Mouse (Mus musculus): ENCODE results near the gene Kansl3. TPM values are rescaled to one million over a fixed set of nuclear protein-coding genes. Genes with fewer than 3 reads are reported as not detected.

Kansl3 gene
- polyA plus RNA-seq, 2 experiments = 38.6 to 63.5 TPM

DNA sequence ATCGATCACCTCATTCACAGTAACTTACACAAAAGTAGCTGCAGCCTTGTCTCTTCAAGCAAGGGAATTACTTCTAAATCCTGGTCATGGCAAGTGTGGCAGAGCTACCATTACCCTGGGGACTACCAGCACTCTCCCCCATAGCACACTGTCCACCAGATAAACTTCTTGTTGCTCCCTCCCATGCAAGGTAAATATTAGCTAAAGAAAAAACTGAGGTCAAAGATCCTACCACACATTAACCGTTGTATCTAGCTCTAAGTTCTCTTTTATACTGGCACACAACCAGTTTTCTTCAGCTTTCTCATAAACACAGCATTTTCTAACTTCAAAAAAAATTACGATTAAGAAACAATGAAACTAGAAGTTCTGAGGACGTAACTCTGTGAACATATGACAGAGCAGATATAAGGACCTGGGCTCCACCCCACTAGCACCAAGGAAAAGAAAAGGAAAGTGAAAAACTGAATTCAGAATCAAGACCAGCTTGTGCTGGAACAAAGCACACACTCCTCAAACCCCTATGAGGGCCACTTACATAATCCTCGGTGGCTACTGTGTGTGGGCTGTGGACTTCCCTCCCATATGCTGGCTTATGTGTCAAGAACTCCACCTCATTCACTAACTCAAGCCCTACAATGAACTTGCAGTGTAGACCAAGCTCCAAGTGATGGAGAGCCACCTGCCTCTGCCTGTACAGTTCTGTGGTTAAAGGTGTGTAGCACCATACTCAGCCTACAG is 11.9 kb downstream of the Kansl3 start:
- DNase-seq (ENCODE audit: low spot score) (no peak), ATAC-seq (ENCODE audit: low FRiP score, low read depth) (no peak)
- TF ChIP-seq POLR2A (IDR thresholded peaks at IDR 0.05; ENCODE audit: borderline replicate concordance, extremely low read depth, insufficient read depth, insufficient read length) = no peak
- no peaks in the 10 kb centered on the region for H3K27me3 ChIP-seq (ENCODE audit: control insufficient read depth, insufficient read depth, low read length)
- WGBS = 93% methylated on average over 5 of the region's 5 CpGs
- peaks cover 86% of the 10 kb centered on the region for H3K36me3 ChIP-seq (ENCODE audit: control insufficient read depth, insufficient read depth, low read length)
- no peak overlapping the region for H3K27ac ChIP-seq (replicated peaks; ENCODE audit: low read depth, low read length)
- H3K4me1 ChIP-seq (ENCODE audit: control insufficient read depth, insufficient read depth, low read length) = no peaks in the 10 kb centered on the region
- H3K4me2 ChIP-seq (replicated peaks; ENCODE audit: low read depth, low read length, severe bottlenecking) = no peak overlapping the region
- H3K9me3 ChIP-seq (ENCODE audit: control insufficient read depth, low read length) = no peaks in the 10 kb centered on the region
- no peak overlapping the region for H3K4me3 ChIP-seq (replicated peaks; ENCODE audit: low read length)
- no peak overlapping the region for H3K9ac ChIP-seq (ENCODE audit: low read depth, low read length, severe bottlenecking)

DNA sequence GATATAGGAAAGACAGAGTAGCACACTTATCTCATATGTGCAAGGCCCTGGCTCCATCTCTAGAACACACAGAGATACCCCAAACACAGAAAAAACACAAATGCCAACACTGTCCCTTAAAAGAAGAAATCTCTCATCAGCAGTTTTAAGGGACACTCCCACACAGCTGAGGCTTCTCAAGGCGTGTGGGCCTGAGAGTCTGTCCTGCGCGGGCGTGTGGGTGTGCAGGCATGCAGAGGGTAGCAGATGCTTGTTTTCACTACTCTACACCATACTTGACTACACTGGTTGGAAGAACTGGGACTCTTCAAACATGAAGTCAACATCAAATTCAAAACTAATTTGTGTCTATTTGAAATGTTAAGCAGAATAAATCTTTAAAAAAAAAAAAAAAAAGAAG is 16.6 kb downstream of the Kansl3 start:
- peaks cover 95% of the 10 kb centered on the region for H3K36me3 ChIP-seq (ENCODE audit: control insufficient read depth, insufficient read depth, low read length)
- H3K9me3 ChIP-seq (ENCODE audit: control insufficient read depth, low read length) = no peaks in the 10 kb centered on the region
- no peaks in the 10 kb centered on the region for H3K27me3 ChIP-seq (ENCODE audit: control insufficient read depth, insufficient read depth, low read length)
- no peak overlapping the region for H3K4me2 ChIP-seq (replicated peaks; ENCODE audit: low read depth, low read length, severe bottlenecking)
- no peak overlapping the region for H3K27ac ChIP-seq (replicated peaks; ENCODE audit: low read depth, low read length)
- H3K4me1 ChIP-seq (ENCODE audit: control insufficient read depth, insufficient read depth, low read length) = no peaks in the 10 kb centered on the region
- DNase-seq (ENCODE audit: low spot score) = no peak
- no peak for ATAC-seq (ENCODE audit: low FRiP score, low read depth)
- WGBS = 93% methylated on average over 4 of the region's 4 CpGs
- no peak overlapping the region for H3K4me3 ChIP-seq (replicated peaks; ENCODE audit: low read length)
- H3K9ac ChIP-seq (ENCODE audit: low read depth, low read length, severe bottlenecking) = no peak overlapping the region
- no peak for TF ChIP-seq POLR2A (IDR thresholded peaks at IDR 0.05; ENCODE audit: borderline replicate concordance, extremely low read depth, insufficient read depth, insufficient read length)

DNA sequence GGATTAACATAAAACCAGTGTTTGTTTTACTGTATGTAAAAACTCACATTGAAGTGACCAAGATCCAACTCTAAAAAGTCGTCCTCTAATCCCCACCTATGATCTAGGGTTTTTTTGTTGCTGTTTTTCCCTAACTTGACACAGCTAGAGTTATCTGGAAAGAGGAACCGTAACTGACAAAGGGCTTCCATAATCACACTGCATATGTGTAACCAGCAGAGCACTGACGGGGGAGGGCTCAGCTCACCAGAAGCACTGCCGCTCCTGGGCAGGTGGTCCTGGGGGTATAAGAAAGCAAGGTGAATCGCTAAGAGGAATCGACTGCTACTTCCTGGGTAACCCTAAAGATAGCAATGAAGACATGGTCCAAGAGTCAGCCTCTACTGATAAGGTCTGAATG is 26.4 kb downstream of the Kansl3 start:
- Histone ChIP-seq H3K4me3 (replicated peaks; ENCODE audit: low read length) (no peak overlapping the region), H3K9ac (ENCODE audit: low read depth, low read length, severe bottlenecking) (no peak overlapping the region), H3K27ac (replicated peaks; ENCODE audit: low read depth, low read length) (no peak overlapping the region), H3K27me3 (ENCODE audit: control insufficient read depth, insufficient read depth, low read length) (no peaks in the 10 kb centered on the region), H3K36me3 (ENCODE audit: control insufficient read depth, insufficient read depth, low read length) (peaks cover 99% of the 10 kb centered on the region), H3K9me3 (ENCODE audit: control insufficient read depth, low read length) (no peaks in the 10 kb centered on the region), H3K4me1 (ENCODE audit: control insufficient read depth, insufficient read depth, low read length) (no peaks in the 10 kb centered on the region), H3K4me2 (replicated peaks; ENCODE audit: low read depth, low read length, severe bottlenecking) (no peak overlapping the region)
- TF ChIP-seq POLR2A (IDR thresholded peaks at IDR 0.05; ENCODE audit: borderline replicate concordance, extremely low read depth, insufficient read depth, insufficient read length) = no peak
- ATAC-seq (ENCODE audit: low FRiP score, low read depth) (no peak), DNase-seq (ENCODE audit: low spot score) (no peak)
- WGBS = 89% methylated on average over 6 of the region's 6 CpGs

DNA sequence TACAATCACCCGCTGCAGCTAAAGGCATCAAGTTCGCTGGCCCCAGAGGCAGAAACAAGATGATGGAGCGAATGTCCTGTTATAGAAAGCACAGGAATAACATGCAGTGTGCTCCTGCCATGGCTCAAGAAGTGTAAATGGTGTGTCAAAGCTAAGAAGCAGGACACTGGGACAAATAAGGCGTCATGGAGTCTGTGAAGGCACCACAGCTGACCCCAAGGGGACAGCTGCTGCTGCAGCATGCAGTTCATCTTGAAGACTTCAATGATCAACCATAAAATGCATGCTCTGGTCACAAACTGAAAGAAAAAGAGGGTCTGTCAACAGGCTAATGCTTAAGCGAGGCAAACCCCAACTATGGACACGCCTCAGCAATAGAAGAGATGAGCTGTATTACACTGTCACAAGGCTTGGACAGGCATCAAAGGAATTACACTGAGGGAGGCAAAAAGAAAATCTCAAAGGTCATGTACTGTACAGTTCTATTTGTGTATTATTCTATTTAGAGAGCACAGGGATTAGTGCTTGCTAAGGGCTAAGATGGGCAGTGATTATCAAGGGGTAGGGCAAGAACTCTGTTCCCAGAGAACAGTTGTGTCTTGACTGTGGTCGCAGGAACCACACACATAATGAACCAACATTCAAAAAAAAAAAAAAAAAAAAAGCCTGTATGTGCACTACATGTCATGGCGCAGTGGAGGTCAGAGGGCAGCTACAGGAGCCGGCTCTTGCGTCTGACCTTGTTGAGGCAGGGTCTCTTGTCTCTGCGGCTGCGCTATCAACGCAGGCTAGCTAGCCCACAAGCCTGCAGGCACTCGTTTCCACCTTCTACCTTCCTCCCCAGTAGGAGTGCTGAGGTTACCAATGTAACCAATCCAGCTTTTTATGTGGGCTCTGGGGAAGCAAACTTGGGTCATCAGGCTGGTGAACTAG is 35.8 kb downstream of the Kansl3 start:
- DNase-seq (ENCODE audit: low spot score) = no peak
- Histone ChIP-seq H3K27me3 (ENCODE audit: control insufficient read depth, insufficient read depth, low read length) (no peaks in the 10 kb centered on the region), H3K27ac (replicated peaks; ENCODE audit: low read depth, low read length) (no peak overlapping the region), H3K4me3 (replicated peaks; ENCODE audit: low read length) (no peak overlapping the region), H3K36me3 (ENCODE audit: control insufficient read depth, insufficient read depth, low read length) (peaks cover 62% of the 10 kb centered on the region), H3K4me1 (ENCODE audit: control insufficient read depth, insufficient read depth, low read length) (no peaks in the 10 kb centered on the region), H3K4me2 (replicated peaks; ENCODE audit: low read depth, low read length, severe bottlenecking) (no peak overlapping the region), H3K9me3 (ENCODE audit: control insufficient read depth, low read length) (no peaks in the 10 kb centered on the region), H3K9ac (ENCODE audit: low read depth, low read length, severe bottlenecking) (no peak overlapping the region)
- TF ChIP-seq POLR2A (IDR thresholded peaks at IDR 0.05; ENCODE audit: borderline replicate concordance, extremely low read depth, insufficient read depth, insufficient read length) = no peak
- whole genome bisulfite sequencing = 82% methylated on average over 14 of the region's 14 CpGs
- peak; percentile 21; the same call in 1 of the 2 replicates for ATAC-seq (ENCODE audit: low FRiP score, low read depth)

DNA sequence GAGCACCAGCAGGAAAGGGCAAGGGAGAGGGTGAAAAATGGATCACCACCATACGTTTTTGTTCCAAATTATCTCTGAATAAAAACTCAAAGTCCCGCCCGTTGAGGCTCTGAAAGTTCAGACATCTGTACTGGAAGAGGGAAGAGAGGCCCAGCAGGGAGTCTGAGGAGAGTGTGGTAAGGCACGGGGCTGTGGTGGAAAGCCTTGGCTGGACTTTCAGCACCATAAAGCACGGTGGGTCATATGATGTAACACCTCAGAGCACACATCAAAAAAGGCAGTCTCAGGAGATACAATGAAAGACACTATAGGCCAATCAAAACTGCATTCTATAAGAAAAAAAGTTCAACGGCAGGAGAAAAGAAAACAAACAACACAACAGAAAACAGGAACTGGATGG is 37.2 kb downstream of the Kansl3 start:
- no peak overlapping the region for H3K27ac ChIP-seq (replicated peaks; ENCODE audit: low read depth, low read length)
- H3K4me3 ChIP-seq (replicated peaks; ENCODE audit: low read length) = no peak overlapping the region
- WGBS = 69% methylated on average over 6 of the region's 6 CpGs
- no peak for TF ChIP-seq POLR2A (IDR thresholded peaks at IDR 0.05; ENCODE audit: borderline replicate concordance, extremely low read depth, insufficient read depth, insufficient read length)
- H3K27me3 ChIP-seq (ENCODE audit: control insufficient read depth, insufficient read depth, low read length) = no peaks in the 10 kb centered on the region
- H3K4me1 ChIP-seq (ENCODE audit: control insufficient read depth, insufficient read depth, low read length) = no peaks in the 10 kb centered on the region
- no peak overlapping the region for H3K9ac ChIP-seq (ENCODE audit: low read depth, low read length, severe bottlenecking)
- ATAC-seq (ENCODE audit: low FRiP score, low read depth) (no peak), DNase-seq (ENCODE audit: low spot score) (no peak)
- peaks cover 51% of the 10 kb centered on the region for H3K36me3 ChIP-seq (ENCODE audit: control insufficient read depth, insufficient read depth, low read length)
- no peak overlapping the region for H3K4me2 ChIP-seq (replicated peaks; ENCODE audit: low read depth, low read length, severe bottlenecking)
- H3K9me3 ChIP-seq (ENCODE audit: control insufficient read depth, low read length) = no peaks in the 10 kb centered on the region

Data from limb, embryonic 14.5 days (tissue).